Mouse (Mus musculus) kidney, postnatal 0 days (tissue): ENCODE data around the gene Asic5. TPM values are rescaled to one million over a fixed set of nuclear protein-coding genes. Genes with fewer than 3 reads are reported as not detected.

Experiments used
- ATAC-seq: fragments of 200-750 bp; cut with Nextera tagmentation; replicated peaks from 2 replicates; pipeline ENCODE4 v1.8.0; 2017; ENCODE audit warnings: low read depth, moderate number of reproducible peaks, moderate TSS enrichment, moderate library complexity; ENCODE audit not compliant: low FRiP score
- DNase-seq: peaks from one replicate; pipeline ENCODE4 v3.0.0-alpha.2; 2016; ENCODE audit warnings: low spot score
- H3K27ac ChIP-seq: fragments of 300-500 bp; sonication (generic); 2 replicates; pipeline ENCODE4 v1.5.1; 2014; ENCODE audit warnings: mild to moderate bottlenecking
- H3K27me3 ChIP-seq: fragments of 300-500 bp; sonication (generic); 2 replicates; pipeline ENCODE4 v1.6.1; 2014; ENCODE audit warnings: low read length, mixed read lengths; ENCODE audit not compliant: insufficient read depth
- H3K36me3 ChIP-seq: fragments of 300-500 bp; sonication (generic); 2 replicates; pipeline ENCODE4 v1.6.1; 2014; ENCODE audit warnings: low read length, mixed read lengths; ENCODE audit not compliant: insufficient read depth
- H3K4me1 ChIP-seq: fragments of 300-500 bp; sonication (generic); replicated peaks from 2 replicates; pipeline ENCODE4 v1.6.1; 2014; ENCODE audit warnings: antibody characterized with exemption, low read length, mixed read lengths; ENCODE audit not compliant: insufficient read depth
- H3K4me2 ChIP-seq: fragments of 300-500 bp; sonication (generic); 2 replicates; pipeline ENCODE4 v1.6.1; 2014; ENCODE audit warnings: mild to moderate bottlenecking, low read length, moderate library complexity, mixed read lengths
- H3K4me3 ChIP-seq: fragments of 300-500 bp; sonication (generic); replicated peaks from 2 replicates; pipeline ENCODE4 v1.5.1; 2014; ENCODE audit warnings: low read depth, low read length
- H3K9ac ChIP-seq: fragments of 300-500 bp; sonication (generic); 2 replicates; pipeline ENCODE4 v1.6.1; 2014; ENCODE audit warnings: low read depth, low read length
- H3K9me3 ChIP-seq: fragments of 300-500 bp; sonication (generic); replicated peaks from 2 replicates; pipeline ENCODE4 v1.6.1; 2016; ENCODE audit warnings: low read length, inconsistent platforms, mixed read lengths
- CTCF ChIP-seq: IDR thresholded peaks from 2 replicates; pipeline ENCODE4 v1.5.1; 2016; ENCODE audit warnings: antibody characterized with exemption, low read depth, mild to moderate bottlenecking, moderate library complexity
- WGBS: fragments of 180-500 bp; shearing (Covaris S2); extraction: QIAGEN DNeasy Blood & Tissue Kit; methylation state at CpG from one replicate; pipeline ENCODE4 v1.1.7; 2014; 5-methylcytosine and 5-hydroxymethylcytosine counted together
- polyA plus RNA-seq: library from polyadenylated mRNA; unstranded; fragments of >200 nt; fragmentation: Nextera tagmentation; extraction: Ambion mirVana; gene quantifications from 2 replicates; pipeline ENCODE4 v1.2.1, GENCODE M21; 2015

The Asic5 gene
- polyA plus RNA-seq, 1 experiment from 2014 or later, result 1.0 TPM

DNA sequence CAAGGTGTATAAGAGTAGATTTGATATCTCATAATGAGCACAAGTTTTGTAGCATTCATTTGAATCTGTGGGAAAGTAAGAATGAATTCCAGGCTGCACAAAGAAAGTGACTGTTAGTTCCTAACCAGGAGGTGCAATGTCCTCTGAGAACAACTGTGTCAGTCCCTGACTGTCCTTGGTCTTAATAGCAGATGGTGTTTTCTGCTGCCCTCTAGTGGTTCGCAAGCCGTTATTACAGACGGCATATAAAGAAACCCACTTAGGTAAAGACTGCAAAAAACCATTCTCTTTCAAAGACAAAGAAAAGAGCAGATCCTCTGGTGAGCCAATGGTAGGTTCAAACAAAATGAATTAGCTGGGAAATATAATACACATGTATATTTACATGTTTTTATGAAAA, 47.1 kb downstream of the Asic5 start:
- Histone ChIP-seq H3K36me3 (no peaks in the 10 kb centered on the region), H3K9ac (no peak overlapping the region), H3K27ac (no peak overlapping the region), H3K4me2 (no peak overlapping the region), H3K9me3 (no peaks in the 10 kb centered on the region), H3K4me1 (no peaks in the 10 kb centered on the region), H3K4me3 (no peak overlapping the region), H3K27me3 (no peaks in the 10 kb centered on the region)
- DNase-seq (peak; percentile 88), ATAC-seq (no peak)
- TF ChIP-seq CTCF, result peak; percentile 92
- WGBS, result 1% methylated on average over 3 of the region's 3 CpGs

DNA sequence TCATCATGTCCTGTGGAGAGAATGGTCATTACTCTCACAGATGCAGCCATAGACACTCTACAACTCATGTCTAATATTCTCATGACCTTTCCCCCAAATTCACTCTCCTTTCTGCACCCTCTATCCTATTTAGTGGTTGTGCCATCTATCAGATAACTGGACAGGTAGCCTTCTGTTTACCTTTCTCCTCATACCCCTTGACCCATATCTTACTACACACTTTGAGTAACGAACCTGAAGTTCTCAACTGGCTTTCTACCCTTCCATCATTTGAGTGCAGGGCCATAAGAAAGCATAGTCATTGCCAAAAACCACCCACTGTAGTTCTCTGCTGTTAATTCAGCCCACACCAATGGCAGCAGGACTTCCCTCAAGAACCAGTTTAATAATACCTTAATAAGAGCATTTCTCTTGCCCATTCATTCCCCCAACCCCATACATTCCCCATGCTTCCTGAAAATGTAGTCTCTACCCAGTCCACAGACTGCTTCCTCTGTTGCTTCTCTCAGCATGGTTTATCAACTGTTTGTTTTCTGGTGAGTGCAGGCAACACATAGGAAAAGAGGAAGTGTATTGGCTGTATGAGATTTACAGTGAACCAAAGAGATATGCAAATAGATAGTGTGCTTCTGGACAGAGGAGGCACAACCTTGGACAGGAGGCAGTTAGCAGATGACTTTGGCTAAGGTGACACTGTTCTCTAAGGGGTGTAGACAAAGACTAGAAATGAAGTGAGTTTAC, 48.1 kb downstream of the Asic5 start:
- no peak overlapping the region for H3K9ac ChIP-seq
- no peaks in the 10 kb centered on the region for H3K27me3 ChIP-seq
- H3K4me3 ChIP-seq, result no peak overlapping the region
- 66% methylated on average over 1 of the region's 1 CpGs for WGBS
- no peak for TF ChIP-seq CTCF
- H3K9me3 ChIP-seq, result no peaks in the 10 kb centered on the region
- ATAC-seq (no peak), DNase-seq (no peak)
- no peak overlapping the region for H3K27ac ChIP-seq
- no peaks in the 10 kb centered on the region for H3K36me3 ChIP-seq
- H3K4me1 ChIP-seq, result no peaks in the 10 kb centered on the region
- H3K4me2 ChIP-seq, result no peak overlapping the region

DNA sequence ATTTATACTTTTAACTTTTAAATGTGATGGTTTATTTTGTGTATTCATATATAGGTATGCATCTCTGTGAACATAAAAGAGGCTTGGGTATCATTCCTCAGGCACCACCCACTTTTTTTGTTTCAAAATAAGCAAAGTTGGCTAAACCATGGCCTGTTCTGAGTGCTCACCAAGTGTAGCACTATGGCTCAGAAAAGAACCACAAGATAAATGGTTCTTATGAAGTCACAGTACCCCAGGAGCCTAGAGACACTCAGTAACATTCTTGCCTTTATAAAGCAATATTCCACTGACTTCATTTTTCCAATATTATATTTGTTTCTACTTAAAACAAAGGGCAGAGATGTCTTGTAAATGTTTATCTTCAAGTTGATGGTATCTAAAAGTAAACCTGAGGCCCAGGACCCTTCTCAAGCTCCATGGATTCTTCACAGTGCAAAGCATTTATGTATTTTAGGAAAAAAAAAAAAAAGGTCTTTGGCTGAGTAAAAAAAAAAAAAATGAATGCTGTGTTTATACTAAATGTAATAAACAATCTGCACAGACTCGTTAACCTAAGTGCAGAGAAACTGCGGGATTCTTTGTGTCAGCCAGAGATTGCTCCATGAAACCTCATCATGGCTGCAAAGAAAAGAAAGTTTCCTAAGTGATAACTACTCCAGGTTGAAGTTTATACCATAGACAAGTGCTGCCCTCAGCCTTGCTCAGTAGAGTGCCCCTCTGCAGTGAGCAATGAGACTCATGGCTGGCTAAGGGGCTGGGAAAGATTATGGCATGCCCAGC, 54.4 kb downstream of the Asic5 start:
- no peaks in the 10 kb centered on the region for H3K27me3 ChIP-seq
- WGBS, result 73% methylated on average over 2 of the region's 2 CpGs
- no peak for TF ChIP-seq CTCF
- H3K4me3 ChIP-seq, result no peak overlapping the region
- DNase-seq (no peak), ATAC-seq (no peak)
- no peaks in the 10 kb centered on the region for H3K9me3 ChIP-seq
- H3K4me1 ChIP-seq, result no peaks in the 10 kb centered on the region
- 0 out of 2 replicates have a peak, but pooled peaks cover 4% of the 10 kb centered on the region for H3K36me3 ChIP-seq
- H3K9ac ChIP-seq, result no peak overlapping the region
- no peak overlapping the region for H3K27ac ChIP-seq
- no peak overlapping the region for H3K4me2 ChIP-seq

DNA sequence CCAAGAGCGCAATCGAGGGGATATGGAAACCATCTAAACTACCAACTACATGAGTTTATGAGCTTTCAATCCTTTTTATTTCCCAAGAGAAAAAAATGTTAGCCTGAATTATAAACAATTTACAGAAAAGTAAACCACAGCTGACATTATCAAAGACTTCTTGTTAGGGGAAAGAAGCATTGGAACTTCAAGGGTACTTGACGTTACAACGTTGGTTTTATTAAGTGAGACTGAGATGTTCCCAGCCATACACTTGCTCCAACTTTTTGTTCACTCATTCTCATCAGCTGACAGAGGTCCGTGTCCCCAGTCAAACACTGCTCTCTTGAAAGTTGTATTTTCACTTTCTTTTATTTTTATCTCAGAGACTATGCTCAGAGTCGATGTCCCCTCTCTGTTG, 61.6 kb downstream of the Asic5 start:
- no peaks in the 10 kb centered on the region for H3K9me3 ChIP-seq
- H3K27ac ChIP-seq, result no peak overlapping the region
- no peak for TF ChIP-seq CTCF
- WGBS, result 81% methylated on average over 6 of the region's 6 CpGs
- H3K4me1 ChIP-seq, result no peaks in the 10 kb centered on the region
- no peaks in the 10 kb centered on the region for H3K36me3 ChIP-seq
- H3K27me3 ChIP-seq, result no peaks in the 10 kb centered on the region
- ATAC-seq, result no peak
- H3K9ac ChIP-seq, result no peak overlapping the region
- no peak overlapping the region for H3K4me2 ChIP-seq
- H3K4me3 ChIP-seq, result no peak overlapping the region
- DNase-seq, result no peak

DNA sequence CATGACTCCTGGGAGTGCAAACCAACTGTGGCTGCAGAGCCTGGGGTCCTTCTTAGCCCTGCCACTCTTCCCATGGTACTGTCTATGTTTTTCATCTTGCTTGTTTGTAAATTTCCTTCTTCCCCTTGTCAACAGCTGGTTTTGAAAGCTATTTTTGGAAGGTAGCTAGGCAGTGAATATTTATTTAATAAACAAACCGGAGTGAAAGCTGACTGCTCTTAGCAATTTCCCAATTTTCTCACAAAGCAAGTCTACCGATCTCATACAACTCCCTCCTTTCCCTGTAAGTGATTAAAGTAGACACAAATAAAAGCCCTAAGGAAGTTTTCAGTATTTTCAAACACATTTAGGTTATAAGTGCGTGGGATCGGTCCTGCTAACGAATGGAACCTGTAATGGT, 62.8 kb downstream of the Asic5 start:
- Histone ChIP-seq H3K4me3 (no peak overlapping the region), H3K9ac (no peak overlapping the region), H3K27me3 (no peaks in the 10 kb centered on the region), H3K36me3 (no peaks in the 10 kb centered on the region), H3K4me2 (no peak overlapping the region), H3K27ac (no peak overlapping the region), H3K4me1 (no peaks in the 10 kb centered on the region), H3K9me3 (no peaks in the 10 kb centered on the region)
- no peak for ATAC-seq
- WGBS, result 72% methylated on average over 5 of the region's 5 CpGs
- TF ChIP-seq CTCF, result no peak
- no peak for DNase-seq

DNA sequence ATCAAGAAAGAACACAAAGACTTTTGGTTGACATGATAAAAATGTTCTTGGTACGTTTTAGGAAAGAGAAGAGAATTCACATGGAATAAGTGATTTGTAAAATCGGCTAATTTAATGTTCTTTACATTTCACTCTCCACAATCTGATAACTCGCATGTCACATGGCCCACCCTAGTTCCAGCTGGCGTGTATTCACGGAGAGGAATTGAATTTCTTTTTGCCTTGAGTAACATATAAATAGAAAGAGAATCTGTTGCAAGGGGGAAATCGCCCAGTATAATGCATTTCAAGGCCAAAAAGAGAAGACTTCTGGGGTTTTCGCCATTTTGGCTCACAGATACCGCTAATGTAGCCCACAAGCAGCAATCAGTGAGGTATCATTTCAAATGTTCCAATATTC, 64.0 kb downstream of the Asic5 start:
- Histone ChIP-seq H3K36me3 (no peaks in the 10 kb centered on the region), H3K4me2 (no peak overlapping the region), H3K27ac (no peak overlapping the region), H3K27me3 (no peaks in the 10 kb centered on the region), H3K4me3 (no peak overlapping the region), H3K4me1 (no peaks in the 10 kb centered on the region), H3K9me3 (no peaks in the 10 kb centered on the region), H3K9ac (no peak overlapping the region)
- DNase-seq (no peak), ATAC-seq (no peak)
- no peak for TF ChIP-seq CTCF
- 86% methylated on average over 8 of the region's 8 CpGs for WGBS
